Mouse (Mus musculus): Measurements from ENCODE around the gene Pfdn6.

DNA sequence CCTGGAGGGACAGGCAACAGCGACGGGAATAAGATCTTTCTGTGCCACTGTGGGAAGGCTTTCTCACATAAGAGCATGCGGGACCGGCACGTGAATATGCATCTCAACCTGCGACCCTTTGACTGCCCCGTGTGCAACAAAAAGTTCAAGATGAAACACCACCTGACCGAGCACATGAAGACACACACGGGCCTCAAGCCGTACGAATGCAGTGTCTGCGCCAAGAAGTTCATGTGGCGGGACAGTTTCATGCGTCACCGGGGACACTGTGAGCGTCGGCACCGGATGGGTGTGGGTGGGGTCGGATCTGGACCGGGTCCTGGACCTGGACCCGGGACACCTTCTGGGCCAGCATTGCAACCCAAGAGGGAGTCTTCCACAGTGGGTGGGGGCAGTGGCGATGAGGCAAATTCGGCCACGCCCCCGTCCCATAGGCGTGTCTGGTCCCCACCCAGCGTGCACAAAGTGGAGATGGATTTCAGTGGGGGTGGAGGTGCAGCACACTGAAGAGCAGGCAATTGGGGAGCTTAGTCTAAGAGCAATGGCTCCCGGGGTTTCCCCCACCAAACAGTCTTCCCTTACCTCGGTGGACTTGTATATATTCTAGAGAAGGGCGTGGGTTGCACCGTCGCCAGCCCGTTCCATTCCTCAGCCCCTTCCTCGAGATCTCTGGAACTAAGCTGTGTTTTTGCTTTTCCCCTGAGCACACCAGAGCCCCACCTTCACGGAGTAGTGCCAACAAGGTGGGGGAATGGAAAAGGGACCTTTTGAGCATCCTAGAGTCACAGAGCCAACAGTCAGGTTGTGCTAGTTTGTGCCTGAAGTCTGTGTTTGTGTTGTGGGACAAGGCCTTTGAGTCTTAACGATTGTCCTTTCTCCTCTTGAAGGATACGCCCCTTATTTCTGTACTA is 21.6 kb downstream of the Pfdn6 start:
- TF ChIP-seq CTCF (IDR thresholded peaks at IDR 0.05; ENCODE audit: low read depth), result no peak
- TF ChIP-seq EP300 (optimal IDR thresholded peaks at IDR 0.05), result no peak

Data from stomach, postnatal 0 days (tissue).